Mouse (Mus musculus) heart, postnatal 0 days (tissue): ENCODE measurements around the gene Olfr187.

Experiments
- CTCF ChIP-seq: IDR thresholded peaks from 2 replicates; pipeline ENCODE4 v1.5.1; 2016; ENCODE audit warnings: antibody characterized with exemption, control low read depth, low read depth
- EP300 ChIP-seq: IDR thresholded peaks from 2 replicates; pipeline ENCODE4 v1.6.1; 2016; ENCODE audit warnings: antibody characterized with exemption, low read depth

GRCm38 (mm10) chr16:59077905-59078304, 38.3 kb upstream of the Olfr187 start, which contains the start of gene Olfr190:
- no peak for TF ChIP-seq CTCF
- no peak for TF ChIP-seq EP300
